Mouse (Mus musculus): ENCODE measurements at regions not wholly inside any gene's neighbourhood (a gene's known extent, or its start where the extent isn't known, plus 50 kb on each side); places are given as distances from the start of the nearest gene placed in this dataset.
"Not testable (repeated sequence)": the region's sequence is repeated elsewhere in the genome, so short reads cannot be mapped to it uniquely, and the experiment has no call there.

DNA sequence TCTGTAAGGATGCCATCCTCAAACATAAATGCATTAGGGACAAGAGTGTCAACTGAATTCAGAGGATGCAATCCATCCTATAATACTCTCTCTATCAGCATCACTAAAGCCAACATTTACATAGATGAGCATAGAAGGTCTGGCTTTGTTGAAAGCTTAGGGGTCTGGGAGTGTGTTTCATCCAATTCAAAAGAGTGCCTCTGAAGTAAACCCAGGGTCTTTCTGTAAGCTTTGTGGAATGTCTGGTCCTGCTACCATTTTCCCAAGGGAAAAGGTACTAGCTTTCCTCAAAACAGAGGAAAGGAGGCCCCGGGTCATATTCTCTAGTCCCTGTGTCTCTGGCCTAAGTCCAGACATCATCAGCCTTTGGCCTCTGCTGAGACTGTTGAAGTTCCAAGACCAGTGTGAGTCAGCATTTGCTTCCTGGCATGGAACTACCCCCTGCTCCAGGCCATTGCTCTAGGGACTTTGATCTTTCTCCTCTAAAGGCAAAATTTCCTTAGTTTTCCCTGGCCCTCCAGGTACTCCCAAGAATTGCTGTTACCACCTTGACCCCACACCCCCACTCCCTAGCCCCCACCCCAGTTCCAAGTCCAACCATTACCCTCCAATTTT lies 280.0 kb upstream of the Jarid2 start:
- peak; percentile 39 for DNase-seq (ENCODE audit: low read depth, low spot score)

DNA sequence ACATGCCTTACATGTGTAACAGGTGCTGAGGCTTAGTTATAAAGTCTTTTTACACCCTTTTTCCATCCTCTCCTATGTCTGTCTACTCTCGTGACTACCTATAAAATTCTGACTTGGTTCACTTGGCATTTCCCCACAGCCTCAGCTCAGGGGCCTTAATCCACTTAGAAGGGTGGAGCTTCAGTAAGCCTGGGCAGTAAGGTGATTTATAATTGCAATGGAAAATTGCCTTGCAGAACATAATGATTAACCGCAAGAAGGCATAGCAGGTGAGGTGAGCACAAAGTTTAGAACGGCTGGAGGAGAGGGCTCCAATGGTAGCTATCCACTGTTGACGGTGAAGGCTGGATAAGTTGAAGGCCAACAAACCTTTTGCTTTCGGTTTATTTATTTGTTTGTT lies 278.1 kb upstream of the Jarid2 start:
- no peak for DNase-seq (ENCODE audit: low read depth, low spot score)

DNA sequence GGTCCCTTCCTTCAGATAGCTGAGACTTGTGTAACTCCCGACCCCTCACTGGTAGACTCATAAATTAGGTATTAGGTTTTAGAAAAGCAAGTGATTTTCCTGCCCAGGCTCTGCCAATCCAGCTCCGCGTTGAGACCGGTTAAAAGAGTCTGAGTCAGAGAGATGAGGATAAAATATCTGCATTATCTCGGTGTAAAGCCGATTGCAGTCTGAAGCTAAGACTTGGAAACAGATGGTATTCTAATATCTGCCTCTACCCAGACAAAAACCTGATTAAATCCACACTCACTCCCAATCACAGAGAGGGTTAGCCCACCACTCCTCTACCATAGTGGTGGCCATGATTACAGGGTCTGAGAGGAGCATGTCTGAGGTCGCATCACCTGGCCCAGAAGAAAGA lies 276.1 kb upstream of the Jarid2 start:
- no peak for DNase-seq (ENCODE audit: low read depth, low spot score)

DNA sequence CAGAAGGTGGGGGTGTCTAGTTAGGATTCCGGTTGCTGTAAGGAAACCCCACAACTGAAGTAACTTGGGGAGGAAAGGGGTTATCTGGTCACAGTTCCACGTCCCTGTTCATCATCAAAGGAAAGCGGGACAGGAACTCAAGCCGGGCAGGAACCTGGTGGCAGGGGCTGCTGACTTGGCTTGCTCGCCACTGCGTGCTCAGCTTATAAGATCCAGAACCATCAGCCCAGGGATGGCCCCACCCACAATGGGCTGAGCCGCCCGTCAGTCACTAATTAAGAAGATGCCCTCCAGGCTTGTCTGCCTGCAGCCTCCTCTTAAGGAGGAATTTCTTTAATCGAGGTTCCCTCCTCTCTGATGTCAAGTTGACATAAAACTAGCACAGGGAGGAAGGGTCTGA lies 275.1 kb upstream of the Jarid2 start:
- peak; percentile 60 for DNase-seq (ENCODE audit: low read depth, low spot score)

DNA sequence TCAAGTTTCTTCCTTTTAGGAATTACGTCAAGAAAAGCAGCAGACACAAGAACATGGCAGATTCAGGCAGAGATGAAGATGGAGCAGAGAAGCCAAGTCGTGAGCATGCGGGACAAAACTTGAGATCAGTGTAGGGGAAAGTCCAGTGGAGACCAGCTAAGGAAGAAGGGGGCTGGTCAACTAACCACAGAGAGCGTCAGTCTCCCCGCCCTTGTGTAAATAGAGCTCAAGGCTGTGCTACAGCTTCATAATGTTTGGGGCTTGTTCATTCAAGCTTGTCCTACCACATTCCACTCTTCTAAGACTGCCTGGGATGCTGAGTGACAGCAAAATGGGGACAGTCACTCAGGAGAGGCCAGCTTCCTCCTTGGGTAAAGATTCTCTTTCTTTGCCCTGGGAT lies 274.1 kb upstream of the Jarid2 start:
- DNase-seq (ENCODE audit: low read depth, low spot score): no peak

DNA sequence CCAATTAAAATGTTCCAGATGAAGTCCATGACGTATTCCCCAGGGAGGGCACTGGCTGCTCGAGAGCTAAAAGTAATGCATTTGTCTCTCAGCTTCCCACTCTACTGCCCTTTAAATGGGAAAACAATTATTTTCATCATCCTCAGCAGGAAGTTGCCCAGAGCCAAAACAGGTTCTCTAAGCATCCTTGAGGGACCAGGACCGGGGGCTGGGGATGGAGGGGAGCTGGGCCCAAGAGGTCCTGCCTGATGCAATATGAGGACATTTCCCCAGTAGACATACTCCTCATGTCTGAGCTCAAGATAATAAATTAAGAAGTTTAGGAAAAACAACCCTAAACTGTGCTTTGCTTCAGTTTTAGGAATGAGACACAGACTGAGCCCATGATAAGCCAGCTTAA lies 270.5 kb upstream of the Jarid2 start:
- no peak for DNase-seq (ENCODE audit: low read depth, low spot score)

DNA sequence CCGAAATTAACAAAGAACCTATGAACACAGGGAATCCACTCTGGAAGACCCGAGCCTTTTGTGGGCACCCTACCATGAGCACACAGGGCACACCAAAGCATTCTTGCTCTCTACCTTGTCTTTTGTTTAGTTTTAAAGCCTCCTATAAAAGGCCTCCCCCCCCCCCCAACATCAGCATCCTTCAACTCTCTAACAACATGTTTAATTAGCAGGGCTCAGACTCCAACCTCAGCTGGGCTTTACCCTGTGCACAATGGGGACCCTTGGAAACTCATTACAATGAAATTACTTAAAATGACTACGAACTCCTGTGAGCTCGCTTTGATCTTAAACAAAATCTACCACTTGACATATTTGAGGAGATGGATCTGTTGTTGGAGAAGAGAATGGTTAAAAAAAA lies 270.1 kb upstream of the Jarid2 start:
- DNase-seq (ENCODE audit: low read depth, low spot score): no peak

DNA sequence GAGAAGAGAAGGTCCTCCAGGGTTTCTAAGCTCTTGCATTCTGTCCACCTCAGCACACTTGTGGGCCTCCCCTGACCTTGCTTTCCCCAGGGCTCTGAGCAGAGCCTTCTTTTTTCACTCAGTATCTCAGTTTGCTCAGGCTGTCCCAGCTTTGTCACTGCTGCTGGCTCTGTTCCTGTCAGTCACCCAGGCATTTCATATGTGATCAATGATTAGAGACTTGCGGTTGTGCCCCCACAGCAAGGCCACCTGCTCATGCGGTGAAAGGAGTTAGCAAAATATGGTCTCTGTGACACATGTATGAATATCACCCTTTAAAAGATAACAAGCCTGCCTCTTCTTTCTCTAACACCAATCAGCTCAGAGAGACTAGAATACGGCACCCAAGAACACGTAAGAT lies 265.6 kb upstream of the Jarid2 start:
- DNase-seq (ENCODE audit: low read depth, low spot score): no peak

DNA sequence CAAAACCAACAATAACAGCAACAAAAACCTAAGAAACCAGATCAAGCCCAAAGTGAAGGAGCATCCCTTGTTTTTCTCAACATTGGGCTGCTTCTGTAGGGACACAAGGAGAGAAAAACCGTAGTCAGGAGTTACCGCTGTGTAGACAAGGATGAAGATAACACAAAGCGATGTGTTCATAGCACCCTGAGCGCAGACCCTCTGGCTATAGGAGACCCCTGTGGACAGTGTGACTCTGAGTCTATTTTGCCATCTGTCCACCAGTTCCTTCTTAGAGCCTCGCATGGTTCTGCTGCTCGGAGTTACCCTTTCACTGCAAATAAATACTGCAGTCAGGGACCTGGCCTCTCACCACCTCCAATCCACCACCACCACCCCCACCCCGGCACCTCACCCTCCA lies 263.7 kb upstream of the Jarid2 start:
- no peak for DNase-seq (ENCODE audit: low read depth, low spot score)

DNA sequence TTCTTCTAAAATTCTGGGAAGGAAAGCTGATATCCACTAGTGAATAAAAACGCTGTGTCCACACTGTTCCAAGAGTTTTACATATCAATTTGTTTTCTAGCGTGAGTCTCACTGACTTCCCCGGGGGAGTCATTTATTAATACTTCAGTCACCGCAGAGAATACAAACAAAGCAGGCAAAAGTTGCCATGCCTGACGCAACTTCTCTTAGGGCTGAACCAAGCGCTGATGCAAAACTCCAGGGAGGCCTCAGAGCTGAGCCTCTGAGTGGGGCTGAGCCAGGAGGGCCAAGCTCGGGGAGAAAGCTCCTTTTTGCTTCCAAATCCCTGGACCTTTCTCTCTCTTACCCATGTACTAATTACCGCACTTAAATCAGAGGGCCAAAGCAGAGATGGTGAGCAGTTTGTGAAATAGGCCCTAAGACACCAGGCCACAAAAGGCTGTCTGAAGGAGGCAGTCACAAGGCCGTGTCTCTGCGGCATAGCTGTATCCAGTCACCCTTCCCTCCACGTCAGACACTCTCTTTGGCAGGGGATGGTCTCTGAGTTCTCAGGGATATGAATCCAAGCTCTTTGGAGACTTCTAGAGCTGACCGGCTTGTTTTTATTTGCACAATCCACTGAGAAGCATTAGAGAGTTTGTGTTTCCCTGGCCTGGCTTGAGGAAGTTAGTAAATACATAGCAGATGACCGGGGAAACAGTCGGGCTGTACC lies 260.2 kb upstream of the Jarid2 start:
- no peak for DNase-seq (ENCODE audit: low read depth, low spot score)

DNA sequence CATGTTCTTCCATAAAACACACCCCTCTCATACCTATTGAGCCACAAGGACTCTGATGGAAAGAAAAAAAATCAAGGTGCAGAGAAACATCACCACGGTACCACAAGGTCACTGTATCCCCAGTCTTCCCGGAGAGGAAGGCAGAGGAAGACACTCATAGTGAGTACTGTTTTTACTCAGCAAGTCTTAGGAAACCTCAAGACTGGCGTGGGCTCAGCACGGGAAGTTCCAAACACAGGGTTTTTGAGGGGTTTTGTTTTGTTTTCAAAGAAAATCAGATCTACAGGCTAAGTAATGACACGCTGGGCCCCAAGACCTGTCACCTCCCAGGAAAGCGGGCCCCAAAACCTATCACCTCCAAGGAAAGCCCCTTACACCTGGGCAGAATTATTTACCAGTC lies 259.6 kb upstream of the Jarid2 start:
- DNase-seq (ENCODE audit: low read depth, low spot score): no peak

DNA sequence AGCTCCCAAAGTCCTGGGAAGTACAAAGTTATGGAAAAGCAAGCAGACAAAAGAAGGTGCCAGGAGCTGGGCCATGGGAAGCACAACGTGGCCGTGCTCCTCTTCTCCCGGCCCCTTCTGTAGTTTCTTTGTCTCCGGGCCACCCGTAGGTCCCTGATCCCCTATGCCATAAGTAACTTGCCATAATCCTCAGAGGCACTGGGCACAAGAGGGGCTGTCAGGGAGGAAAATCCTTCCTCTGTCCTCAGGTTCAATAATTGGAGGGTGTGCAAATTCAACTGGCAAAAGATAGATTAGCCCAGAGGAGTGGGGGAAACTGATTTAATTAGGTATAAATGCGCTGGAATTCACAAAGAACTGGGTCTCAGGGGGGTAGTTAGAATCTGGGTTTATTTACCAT lies 256.1 kb upstream of the Jarid2 start:
- DNase-seq (ENCODE audit: low read depth, low spot score): no peak

DNA sequence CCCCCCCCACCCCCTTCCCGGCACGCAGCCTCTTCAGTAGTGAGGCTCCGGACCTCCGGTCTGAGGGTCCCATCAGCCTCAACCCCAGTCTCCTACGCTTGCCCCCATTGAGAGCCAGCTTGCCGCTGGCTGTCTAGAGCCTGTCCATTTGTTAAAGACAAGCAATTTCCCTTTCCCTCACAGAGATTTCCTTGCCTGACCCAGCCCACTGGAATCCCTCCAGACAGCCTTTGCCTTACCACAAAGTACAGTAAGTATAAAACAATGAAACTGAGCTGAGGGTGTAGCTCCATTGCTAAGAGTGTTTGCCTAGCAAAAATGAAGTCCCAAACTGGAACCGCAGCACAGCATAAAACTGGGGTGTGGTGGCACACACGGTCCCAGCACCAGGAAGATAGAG lies 252.4 kb upstream of the Jarid2 start:
- no peak for DNase-seq (ENCODE audit: low read depth, low spot score)

DNA sequence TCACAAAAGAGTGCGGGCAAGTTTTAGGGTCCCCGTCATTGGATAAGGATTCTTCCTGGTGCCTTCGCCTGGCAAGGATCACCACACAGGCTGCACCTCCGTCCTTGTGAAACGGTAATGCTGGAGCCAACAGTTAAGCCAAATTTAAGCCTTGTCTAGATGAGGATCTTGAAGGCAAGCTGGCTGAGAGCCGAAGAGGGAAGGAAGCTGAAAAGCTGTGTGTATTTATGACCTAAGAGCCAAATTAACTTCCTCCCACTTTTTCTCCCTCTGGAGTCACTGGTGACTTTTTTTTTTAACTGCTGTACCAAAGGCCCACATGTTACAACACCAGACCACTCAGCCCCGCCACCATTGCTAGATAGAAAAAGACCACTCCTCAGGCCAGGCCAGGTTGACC lies 249.1 kb upstream of the Jarid2 start:
- no peak for DNase-seq (ENCODE audit: low read depth, low spot score)

DNA sequence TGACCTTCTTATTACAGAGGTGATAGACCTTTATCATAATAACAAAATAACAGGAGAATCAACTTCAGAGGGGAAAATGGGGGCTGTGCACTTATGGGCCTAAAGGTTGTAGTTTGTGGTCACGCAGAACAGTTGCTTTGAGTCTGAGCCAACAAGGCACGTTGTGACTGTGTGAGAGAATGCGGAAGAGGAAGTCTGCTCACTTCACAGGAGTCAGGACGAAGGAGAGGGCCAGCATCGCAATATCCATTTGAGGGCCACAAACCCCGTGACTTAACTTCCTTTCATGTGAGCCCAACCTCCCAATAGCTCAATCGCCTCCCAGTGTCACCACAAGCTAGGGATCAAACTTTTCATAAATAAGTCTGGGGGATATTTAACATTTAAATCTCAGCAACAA lies 246.6 kb upstream of the Jarid2 start:
- DNase-seq (ENCODE audit: low read depth, low spot score): no peak

DNA sequence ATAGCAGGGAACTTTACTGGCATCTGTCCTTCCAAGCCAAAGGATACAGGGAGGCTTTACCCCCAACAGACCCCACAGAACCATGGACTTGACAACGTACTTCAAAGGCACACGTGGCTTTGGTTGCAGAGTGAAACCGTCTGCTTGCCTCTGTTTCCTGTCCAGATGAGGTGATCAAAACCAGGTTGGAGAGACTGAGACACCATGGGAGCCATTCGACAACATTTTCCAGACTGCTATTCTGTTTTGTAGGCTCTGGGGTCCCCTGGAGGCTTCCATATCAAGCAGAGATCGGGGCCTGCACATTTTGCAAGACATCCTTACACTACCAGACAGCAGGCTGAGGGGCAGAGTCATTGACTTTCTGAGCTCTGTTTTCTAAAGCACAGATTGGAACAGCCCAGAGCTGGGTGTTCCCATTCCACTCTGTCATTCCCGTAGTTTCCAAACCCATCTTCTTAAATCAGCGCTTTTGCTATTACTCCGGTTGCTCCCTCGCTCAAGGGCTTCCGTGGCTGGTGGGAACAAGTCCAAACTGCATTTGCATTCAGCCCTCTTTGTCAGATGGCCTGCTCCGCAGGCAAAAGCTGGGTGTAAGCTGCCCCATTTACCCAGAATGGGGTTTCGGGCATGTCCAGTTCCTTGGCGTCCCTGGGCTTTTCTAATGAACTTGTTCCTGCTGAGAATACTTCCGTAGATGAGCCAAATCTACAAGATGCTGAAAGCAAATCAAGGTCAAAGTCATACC lies 244.5 kb upstream of the Jarid2 start:
- DNase-seq (ENCODE audit: low read depth, low spot score): peak; percentile 79

DNA sequence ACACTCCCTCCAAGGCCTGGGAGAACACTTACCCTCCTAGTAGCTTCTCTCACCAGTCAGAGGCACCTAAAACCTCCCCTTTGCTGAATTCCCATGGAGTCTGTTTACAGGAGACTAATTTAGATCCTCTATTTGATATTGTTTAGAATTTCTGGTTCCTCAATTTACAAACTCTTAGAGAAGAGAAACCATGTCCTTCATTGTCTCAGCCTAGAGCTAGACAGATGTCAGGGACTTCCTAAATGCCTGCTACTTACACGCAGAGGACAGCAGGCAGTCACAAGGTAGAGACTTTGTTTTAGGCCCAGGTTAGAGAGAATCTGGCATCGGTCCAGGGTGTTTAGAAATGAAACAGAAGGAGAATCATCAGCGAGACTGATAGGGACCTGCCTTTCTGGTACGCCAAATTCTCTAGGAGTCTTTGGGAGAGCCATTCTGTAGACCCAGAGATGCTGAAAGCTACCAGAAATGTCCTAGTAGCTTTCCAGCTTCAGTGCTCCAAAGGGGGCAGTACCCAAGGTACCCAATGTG lies 238.3 kb upstream of the Jarid2 start:
- no peak for DNase-seq (ENCODE audit: low read depth, low spot score)

DNA sequence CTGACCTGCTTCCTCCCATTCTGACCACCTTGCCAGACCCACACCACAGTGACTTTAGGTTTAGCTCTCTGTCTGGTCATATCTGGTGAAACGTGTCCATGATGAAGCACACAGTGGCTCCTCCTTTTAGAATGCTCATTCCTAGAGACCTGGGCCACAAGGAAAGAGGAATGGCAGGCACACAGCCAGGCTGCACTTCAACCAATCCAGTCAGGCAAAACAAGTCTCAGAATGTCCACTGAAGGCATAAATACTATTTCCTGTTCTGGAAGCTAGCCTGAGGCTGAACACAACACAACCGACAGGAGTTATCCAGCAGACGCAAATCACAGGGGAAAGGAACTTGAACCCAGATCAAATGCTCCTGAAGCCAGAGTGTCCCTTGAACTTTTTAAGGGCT lies 235.4 kb upstream of the Jarid2 start:
- no peak for DNase-seq (ENCODE audit: low read depth, low spot score)

DNA sequence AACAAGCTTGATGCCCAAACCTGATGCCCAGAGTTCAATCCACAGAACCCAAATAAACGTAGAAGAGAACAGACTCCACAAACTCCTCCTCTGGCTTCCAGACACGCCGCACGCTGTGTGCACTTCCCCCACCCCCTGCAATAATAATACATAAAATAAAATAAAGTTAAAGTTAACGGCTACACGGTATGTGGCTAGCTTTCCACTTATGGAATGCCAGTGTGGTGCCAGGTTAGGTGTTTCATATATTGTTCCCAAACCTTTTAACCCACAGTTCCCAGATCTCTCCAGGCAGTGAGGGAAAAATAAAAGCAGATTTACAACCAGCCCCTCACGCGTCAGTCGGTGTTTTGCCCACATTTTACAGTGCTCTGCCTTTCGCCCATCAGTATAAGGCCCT lies 233.8 kb upstream of the Jarid2 start:
- DNase-seq (ENCODE audit: low read depth, low spot score): no peak

DNA sequence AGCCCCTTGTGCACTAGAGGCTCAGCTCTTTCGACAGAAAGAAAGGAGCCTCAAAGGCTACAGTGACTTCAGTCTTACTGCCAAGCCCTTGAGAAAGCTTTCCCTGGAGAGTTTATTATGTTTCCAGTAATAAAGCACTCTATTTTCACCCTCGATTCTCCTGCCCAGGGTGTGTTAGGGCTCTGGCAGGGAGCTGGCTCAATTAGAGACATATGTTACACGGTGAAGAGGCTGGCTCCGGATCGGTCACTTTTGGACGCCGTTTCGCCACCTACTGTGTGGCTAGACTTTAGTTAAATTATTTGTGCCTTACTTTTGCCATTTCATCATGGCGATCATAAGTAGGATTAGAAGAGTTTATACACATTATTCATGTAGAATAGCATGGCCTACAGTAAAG lies 232.7 kb upstream of the Jarid2 start:
- DNase-seq (ENCODE audit: low read depth, low spot score): no peak

DNA sequence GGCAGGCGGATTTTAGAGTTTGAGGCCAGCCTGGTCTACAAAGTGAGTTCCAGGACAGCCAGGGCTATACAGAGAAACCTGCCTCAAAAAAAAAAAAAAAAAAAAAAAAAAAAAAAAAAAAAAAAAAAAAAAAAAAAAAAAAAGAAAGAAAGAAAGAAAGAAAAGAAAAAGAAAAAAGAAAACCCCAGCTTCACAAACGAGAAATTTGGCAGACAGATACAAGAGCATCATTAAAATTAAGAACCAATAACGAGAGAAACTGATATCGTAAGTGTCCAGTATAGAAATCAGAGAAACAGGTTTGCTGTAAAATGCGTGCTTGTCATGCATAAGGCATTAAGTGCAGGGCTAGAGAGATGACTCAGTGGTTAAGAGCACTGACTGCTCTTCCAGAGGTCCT lies 228.4 kb upstream of the Jarid2 start:
- DNase-seq (ENCODE audit: low read depth, low spot score): not testable (repeated sequence)

DNA sequence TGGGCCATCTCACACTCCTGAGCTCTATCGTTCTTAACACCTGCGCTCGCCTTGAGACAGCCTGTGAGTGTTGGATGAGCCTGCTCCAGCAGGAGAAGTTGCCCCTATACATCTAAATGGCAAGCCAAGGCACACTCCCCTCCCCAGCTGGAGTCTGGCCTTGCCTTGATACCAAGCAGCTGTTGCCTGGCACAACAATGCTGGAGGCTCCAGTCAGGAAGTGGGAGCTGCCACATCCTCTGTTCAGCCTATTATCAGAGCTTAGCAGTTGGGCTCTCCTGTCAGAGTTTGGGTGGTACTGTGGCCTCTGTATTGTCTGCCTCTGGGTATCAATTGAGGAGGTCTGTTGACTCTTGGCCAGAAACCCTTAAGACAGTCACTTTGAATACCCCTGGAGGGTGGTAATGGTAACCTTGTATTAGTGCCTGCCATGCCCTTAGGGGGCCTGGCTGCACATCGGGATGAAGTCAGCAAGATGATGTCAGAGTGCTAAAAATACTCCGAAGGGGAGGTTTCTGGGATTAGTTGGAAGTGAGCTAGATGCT lies 227.4 kb upstream of the Jarid2 start:
- DNase-seq (ENCODE audit: low read depth, low spot score): no peak
